Mouse (Mus musculus): ENCODE data around the gene Tceal1. TPM values are rescaled to one million over a fixed set of nuclear protein-coding genes. Genes with fewer than 3 reads are reported as not detected.
"Not testable (repeated sequence)": the region's sequence is repeated elsewhere in the genome, so short reads cannot be mapped to it uniquely, and the experiment has no call there.

Tceal1 gene
- polyA plus RNA-seq (2015; fragmentation: Nextera tagmentation; extraction: Ambion mirVana): 12.2 and 12.3 TPM in 2 replicates

- Histone ChIP-seq H3K9ac (replicated peaks; ENCODE audit: low read depth) (peak within 1 kb of the TSS; percentile 48), H3K36me3 (ENCODE audit: insufficient read depth, low read length) (no peaks in the 10 kb centered on the region), H3K4me2 (replicated peaks; ENCODE audit: low read depth, low read length) (peak within 1 kb of the TSS; percentile 57), H3K9me3 (ENCODE audit: low read length) (no peaks in the 10 kb centered on the region), H3K27ac (ENCODE audit: low read length) (peak within 1 kb of the TSS; percentile 68), H3K4me1 (ENCODE audit: insufficient read depth, low read depth, low read length) (no peaks in the 10 kb centered on the region), H3K4me3 (ENCODE audit: low read depth, low read length) (peak within 1 kb of the TSS; percentile 50), H3K27me3 (replicated peaks; ENCODE audit: insufficient read depth, low read length) (no peaks in the 10 kb centered on the region)
- DNase-seq (ENCODE audit: low spot score) (peak; percentile 73), ATAC-seq (peak; percentile 95)
- TF ChIP-seq EP300 (IDR thresholded peaks at IDR 0.05) (no peak), CTCF (IDR thresholded peaks at IDR 0.05) (no peak)
- 14% methylated on average over 15 of the region's 15 CpGs for WGBS
These were observed at the start of gene Tceal1 for GRCm38 (mm10) chrX:136707446-136708167. Gene Tceal1 (plus strand): TSS chrX:136707982.

GRCm38 (mm10) chrX:136666281-136666706, 41.5 kb upstream of the Tceal1 start:
- H3K9me3 ChIP-seq (ENCODE audit: low read length): no peaks in the 10 kb centered on the region
- WGBS: 33% methylated on average over 10 of the region's 20 CpGs
- ATAC-seq: peak; percentile 30; the same call in 1 of the 2 replicates
- peak overlapping the region; percentile 54 for H3K4me2 ChIP-seq (replicated peaks; ENCODE audit: low read depth, low read length)
- no peak overlapping the region for H3K27ac ChIP-seq (ENCODE audit: low read length)
- no peaks in the 10 kb centered on the region for H3K36me3 ChIP-seq (ENCODE audit: insufficient read depth, low read length)
- no peaks in the 10 kb centered on the region for H3K4me1 ChIP-seq (ENCODE audit: insufficient read depth, low read depth, low read length)
- H3K27me3 ChIP-seq (replicated peaks; ENCODE audit: insufficient read depth, low read length): no peaks in the 10 kb centered on the region
- H3K9ac ChIP-seq (replicated peaks; ENCODE audit: low read depth): no peak overlapping the region
- DNase-seq (ENCODE audit: low spot score): no peak
- peak overlapping the region; percentile 25 for H3K4me3 ChIP-seq (ENCODE audit: low read depth, low read length)
- TF ChIP-seq EP300 (IDR thresholded peaks at IDR 0.05) (no peak), CTCF (IDR thresholded peaks at IDR 0.05) (no peak)

GRCm38 (mm10) chrX:136666762-136667464, 40.9 kb upstream of the Tceal1 start:
- Histone ChIP-seq H3K4me2 (replicated peaks; ENCODE audit: low read depth, low read length) (peak overlapping the region; percentile 54), H3K4me3 (ENCODE audit: low read depth, low read length) (peak overlapping the region; percentile 25; the same call in 1 of the 2 replicates)
- H3K9me3 ChIP-seq (ENCODE audit: low read length); H3K27ac ChIP-seq (ENCODE audit: low read length); ATAC-seq; H3K36me3 ChIP-seq (ENCODE audit: insufficient read depth, low read length); H3K27me3 ChIP-seq (replicated peaks; ENCODE audit: insufficient read depth, low read length); H3K9ac ChIP-seq (replicated peaks; ENCODE audit: low read depth); H3K4me1 ChIP-seq (ENCODE audit: insufficient read depth, low read depth, low read length); DNase-seq (ENCODE audit: low spot score): not testable (repeated sequence)
- WGBS: 20% methylated on average over 20 of the region's 24 CpGs

GRCm38 (mm10) chrX:136668794-136669193, 39.0 kb upstream of the Tceal1 start:
- Histone ChIP-seq H3K36me3 (ENCODE audit: insufficient read depth, low read length) (no peaks in the 10 kb centered on the region), H3K9me3 (ENCODE audit: low read length) (no peaks in the 10 kb centered on the region), H3K4me1 (ENCODE audit: insufficient read depth, low read depth, low read length) (no peaks in the 10 kb centered on the region), H3K27me3 (replicated peaks; ENCODE audit: insufficient read depth, low read length) (no peaks in the 10 kb centered on the region), H3K27ac (ENCODE audit: low read length) (no peak overlapping the region), H3K4me2 (replicated peaks; ENCODE audit: low read depth, low read length) (no peak overlapping the region), H3K9ac (replicated peaks; ENCODE audit: low read depth) (no peak overlapping the region), H3K4me3 (ENCODE audit: low read depth, low read length) (no peak overlapping the region)
- no peak for ATAC-seq
- no peak for DNase-seq (ENCODE audit: low spot score)
- 60% methylated on average over 2 of the region's 2 CpGs for WGBS
- TF ChIP-seq EP300 (IDR thresholded peaks at IDR 0.05) (no peak), CTCF (IDR thresholded peaks at IDR 0.05) (no peak)

- no peak for TF ChIP-seq EP300 (IDR thresholded peaks at IDR 0.05)
- no peak for TF ChIP-seq CTCF (IDR thresholded peaks at IDR 0.05)
- no peaks in the 10 kb centered on the region for H3K4me1 ChIP-seq (ENCODE audit: insufficient read depth, low read depth, low read length)
These were observed 26.8 kb upstream of the Tceal1 start for GRCm38 (mm10) chrX:136680989-136681388.

GRCm38 (mm10) chrX:136691606-136692293, 16.0 kb upstream of the Tceal1 start:
- WGBS: 40% methylated on average over 3 of the region's 3 CpGs
- not testable (repeated sequence) for H3K27ac ChIP-seq (ENCODE audit: low read length); H3K36me3 ChIP-seq (ENCODE audit: insufficient read depth, low read length); H3K9me3 ChIP-seq (ENCODE audit: low read length); DNase-seq (ENCODE audit: low spot score); H3K4me2 ChIP-seq (replicated peaks; ENCODE audit: low read depth, low read length); H3K9ac ChIP-seq (replicated peaks; ENCODE audit: low read depth); H3K4me1 ChIP-seq (ENCODE audit: insufficient read depth, low read depth, low read length); H3K27me3 ChIP-seq (replicated peaks; ENCODE audit: insufficient read depth, low read length); H3K4me3 ChIP-seq (ENCODE audit: low read depth, low read length); ATAC-seq

More at GRCm38 (mm10) chrX:136680989-136681388, 26.8 kb upstream of the Tceal1 start:
- Histone ChIP-seq H3K9me3 (ENCODE audit: low read length) (no peaks in the 10 kb centered on the region), H3K9ac (replicated peaks; ENCODE audit: low read depth) (no peak overlapping the region), H3K27me3 (replicated peaks; ENCODE audit: insufficient read depth, low read length) (no peaks in the 10 kb centered on the region), H3K4me2 (replicated peaks; ENCODE audit: low read depth, low read length) (no peak overlapping the region), H3K4me3 (ENCODE audit: low read depth, low read length) (no peak overlapping the region), H3K36me3 (ENCODE audit: insufficient read depth, low read length) (no peaks in the 10 kb centered on the region), H3K27ac (ENCODE audit: low read length) (no peak overlapping the region)
- 28% methylated on average over 3 of the region's 3 CpGs for WGBS
- DNase-seq (ENCODE audit: low spot score) (no peak), ATAC-seq (no peak)
